Mouse (Mus musculus): ENCODE measurements around the gene Nr1d1. TPM values are rescaled to one million over a fixed set of nuclear protein-coding genes. Genes with fewer than 3 reads are reported as not detected.

The Nr1d1 gene
- polyA plus RNA-seq, 1 experiment from 2014 or later, result 6.4 TPM

DNA sequence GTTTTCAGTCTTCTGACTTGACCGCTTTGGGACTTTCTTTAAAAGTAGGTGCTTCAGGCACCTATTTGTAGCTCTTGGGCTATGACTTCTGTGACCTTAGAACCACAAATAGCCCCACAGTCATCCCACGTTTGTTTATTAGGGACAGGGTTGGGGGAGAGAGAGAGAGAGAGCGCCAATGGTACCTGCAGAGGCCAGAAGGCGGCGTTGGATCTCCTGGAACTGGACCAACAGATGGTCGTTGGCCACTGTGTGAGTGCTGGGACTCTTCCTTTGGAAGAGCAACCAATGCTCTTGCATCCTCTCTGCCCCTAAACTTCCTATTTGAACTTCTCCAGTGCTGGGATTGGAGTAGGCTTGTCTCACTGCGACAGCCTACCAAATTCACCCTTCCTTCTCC lies 12.1 kb upstream of the Nr1d1 start:
- Histone ChIP-seq H3K4me3 (ENCODE audit: control insufficient read depth in 1 of 2, insufficient read depth in 1 of 2, low read depth in 1 of 2, low read length in 2 of 2) (no peak overlapping the region), H3K9ac (ENCODE audit: low read length) (peak overlapping the region; percentile 54; the same call in 1 of the 2 replicates), H3K4me2 (ENCODE audit: low read length) (peak overlapping the region; percentile 59), H3K27ac (replicated peaks in 1 of 2; ENCODE audit: control insufficient read depth in 1 of 2, insufficient read depth in 1 of 2, low read depth in 2 of 2, low read length in 2 of 2) (peak overlapping the region; percentile 92 to 98), H3K27me3 (ENCODE audit: control insufficient read depth, insufficient read depth, low read length) (no peaks in the 10 kb centered on the region), H3K9me3 (ENCODE audit: control insufficient read depth, low read length) (no peaks in the 10 kb centered on the region), H3K4me1 (ENCODE audit: control insufficient read depth in 2 of 2, insufficient read depth in 2 of 2, low read length in 2 of 2) (peaks cover 48 to 57% of the 10 kb centered on the region in 2 experiments), H3K36me3 (ENCODE audit: control insufficient read depth, insufficient read depth, low read length) (no peaks in the 10 kb centered on the region)
- 18% methylated on average over 7 of the region's 7 CpGs for WGBS
- ATAC-seq (ENCODE audit: insufficient number of reproducible peaks, insufficient read depth, low FRiP score, low read depth), result no peak

DNA sequence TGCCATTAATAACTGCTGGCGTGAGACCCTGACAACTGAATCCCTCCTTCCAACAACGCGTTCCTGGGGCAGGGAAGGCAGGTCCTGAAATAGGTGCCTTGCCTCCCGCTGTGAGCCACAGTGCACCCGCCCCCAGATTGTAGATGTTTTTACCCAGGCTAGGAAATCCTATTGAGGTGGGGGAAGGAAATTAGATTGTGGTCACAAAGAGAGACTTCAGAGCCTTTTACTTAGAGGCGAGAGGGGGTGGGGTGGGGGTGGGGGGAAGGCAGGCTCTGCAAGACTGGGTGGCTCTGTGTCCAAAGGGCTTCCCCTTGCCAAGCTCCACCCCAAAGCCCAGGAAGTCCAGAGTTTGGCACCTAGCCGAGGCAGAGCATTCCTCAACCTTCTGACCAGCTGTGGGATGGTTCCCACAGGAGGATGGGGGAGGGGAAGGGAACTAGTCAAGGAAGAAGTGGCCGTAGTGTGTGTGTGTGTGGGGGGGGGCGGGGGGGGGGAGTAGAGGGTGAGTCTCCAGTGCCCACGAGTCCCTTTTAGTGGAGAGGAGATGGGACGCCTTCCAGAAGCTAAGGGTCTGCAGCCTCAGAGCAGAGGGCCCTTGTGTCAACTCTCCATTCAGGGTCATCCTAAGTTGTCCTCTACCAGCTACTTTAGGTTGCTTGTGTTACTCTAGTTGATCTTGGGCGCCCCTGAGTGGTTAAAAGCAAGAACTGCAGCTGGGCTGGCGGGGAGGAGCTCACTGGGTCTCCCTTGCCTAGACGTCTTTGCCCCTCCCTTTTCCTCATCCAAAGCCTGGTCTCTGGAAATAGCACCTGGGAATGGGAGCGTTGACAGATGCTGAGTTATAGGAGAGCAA lies 11.5 kb upstream of the Nr1d1 start:
- peak overlapping the region; percentile 92 to 98 for H3K27ac ChIP-seq (replicated peaks in 1 of 2; ENCODE audit: control insufficient read depth in 1 of 2, insufficient read depth in 1 of 2, low read depth in 2 of 2, low read length in 2 of 2)
- peak overlapping the region; percentile 1 to 9; a peak in 2 of 4 replicates for H3K4me3 ChIP-seq (ENCODE audit: control insufficient read depth in 1 of 2, insufficient read depth in 1 of 2, low read depth in 1 of 2, low read length in 2 of 2)
- ATAC-seq (ENCODE audit: insufficient number of reproducible peaks, insufficient read depth, low FRiP score, low read depth), result peak; percentile 77
- WGBS, result under 1% methylated on average over 14 of the region's 15 CpGs
- peak overlapping the region; percentile 70 for H3K9ac ChIP-seq (ENCODE audit: low read length)
- peaks cover 53 to 63% of the 10 kb centered on the region in 2 experiments for H3K4me1 ChIP-seq (ENCODE audit: control insufficient read depth in 2 of 2, insufficient read depth in 2 of 2, low read length in 2 of 2)
- H3K4me2 ChIP-seq (ENCODE audit: low read length), result peak overlapping the region; percentile 59
- no peaks in the 10 kb centered on the region for H3K27me3 ChIP-seq (ENCODE audit: control insufficient read depth, insufficient read depth, low read length)
- no peaks in the 10 kb centered on the region for H3K36me3 ChIP-seq (ENCODE audit: control insufficient read depth, insufficient read depth, low read length)
- no peaks in the 10 kb centered on the region for H3K9me3 ChIP-seq (ENCODE audit: control insufficient read depth, low read length)

DNA sequence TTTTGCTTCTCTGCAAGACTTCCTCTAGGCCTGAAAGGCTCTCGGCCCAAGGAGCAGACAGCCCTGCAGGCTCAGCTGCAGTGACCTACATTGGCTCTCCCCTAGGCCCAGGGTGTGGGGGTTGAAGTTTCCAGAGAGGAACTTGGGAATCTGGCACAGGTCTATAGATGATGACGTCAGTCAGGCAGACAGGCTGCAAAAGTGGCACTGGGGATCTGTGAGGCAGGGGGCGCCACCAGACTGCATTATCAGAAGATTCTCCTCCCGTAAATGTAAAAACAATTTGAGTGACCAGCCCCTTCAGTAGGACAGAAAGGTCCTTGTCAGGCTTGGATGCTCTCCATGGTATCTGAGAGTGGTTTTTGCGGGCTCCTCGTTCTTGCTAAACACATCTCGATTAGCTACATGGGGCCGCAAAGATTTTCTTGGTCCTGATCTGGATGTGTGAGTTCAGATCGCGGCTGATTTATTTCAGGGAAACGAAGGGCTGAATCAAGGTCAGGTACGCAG lies 10.7 kb upstream of the Nr1d1 start:
- Histone ChIP-seq H3K4me3 (ENCODE audit: control insufficient read depth in 1 of 2, insufficient read depth in 1 of 2, low read depth in 1 of 2, low read length in 2 of 2) (peak overlapping the region; percentile 1 to 9; a peak in 2 of 4 replicates), H3K27ac (replicated peaks in 1 of 2; ENCODE audit: control insufficient read depth in 1 of 2, insufficient read depth in 1 of 2, low read depth in 2 of 2, low read length in 2 of 2) (peak overlapping the region; percentile 90 to 98), H3K9ac (ENCODE audit: low read length) (peak overlapping the region; percentile 70), H3K36me3 (ENCODE audit: control insufficient read depth, insufficient read depth, low read length) (no peaks in the 10 kb centered on the region), H3K4me2 (ENCODE audit: low read length) (peak overlapping the region; percentile 59), H3K4me1 (ENCODE audit: control insufficient read depth in 2 of 2, insufficient read depth in 2 of 2, low read length in 2 of 2) (peaks cover 53 to 65% of the 10 kb centered on the region in 2 experiments), H3K27me3 (ENCODE audit: control insufficient read depth, insufficient read depth, low read length) (no peaks in the 10 kb centered on the region), H3K9me3 (ENCODE audit: control insufficient read depth, low read length) (no peaks in the 10 kb centered on the region)
- ATAC-seq (ENCODE audit: insufficient number of reproducible peaks, insufficient read depth, low FRiP score, low read depth), result no peak
- WGBS, result 3% methylated on average over 12 of the region's 12 CpGs

DNA sequence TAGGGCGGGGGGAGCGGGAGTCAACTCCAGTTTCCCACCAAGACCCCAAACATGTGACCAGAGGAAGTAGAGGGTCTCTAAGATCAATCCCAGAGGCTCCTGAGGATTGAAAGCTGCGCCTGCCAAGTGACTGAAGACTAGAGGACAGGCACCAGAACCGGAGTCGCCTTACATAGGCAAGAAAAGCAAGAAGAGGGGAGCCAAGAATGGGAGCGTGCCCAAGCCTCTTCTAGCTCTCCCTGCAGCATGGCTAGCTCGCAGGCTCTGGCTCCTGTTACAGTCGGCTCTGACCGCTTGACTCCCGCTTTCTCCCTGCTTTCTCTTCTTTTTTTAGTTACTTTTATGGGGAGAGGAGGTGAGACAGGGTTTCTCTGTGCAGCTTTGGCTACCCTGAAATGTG lies 10.1 kb upstream of the Nr1d1 start:
- H3K4me2 ChIP-seq (ENCODE audit: low read length), result peak overlapping the region; percentile 59; the same call in 1 of the 2 replicates
- no peaks in the 10 kb centered on the region for H3K36me3 ChIP-seq (ENCODE audit: control insufficient read depth, insufficient read depth, low read length)
- peak overlapping the region; percentile 90 to 98 for H3K27ac ChIP-seq (replicated peaks in 1 of 2; ENCODE audit: control insufficient read depth in 1 of 2, insufficient read depth in 1 of 2, low read depth in 2 of 2, low read length in 2 of 2)
- 45% methylated on average over 10 of the region's 10 CpGs for WGBS
- H3K9me3 ChIP-seq (ENCODE audit: control insufficient read depth, low read length), result no peaks in the 10 kb centered on the region
- H3K9ac ChIP-seq (ENCODE audit: low read length), result peak overlapping the region; percentile 70
- H3K27me3 ChIP-seq (ENCODE audit: control insufficient read depth, insufficient read depth, low read length), result no peaks in the 10 kb centered on the region
- peaks cover 53 to 65% of the 10 kb centered on the region in 2 experiments for H3K4me1 ChIP-seq (ENCODE audit: control insufficient read depth in 2 of 2, insufficient read depth in 2 of 2, low read length in 2 of 2)
- H3K4me3 ChIP-seq (ENCODE audit: control insufficient read depth in 1 of 2, insufficient read depth in 1 of 2, low read depth in 1 of 2, low read length in 2 of 2), result no peak overlapping the region
- no peak for ATAC-seq (ENCODE audit: insufficient number of reproducible peaks, insufficient read depth, low FRiP score, low read depth)

DNA sequence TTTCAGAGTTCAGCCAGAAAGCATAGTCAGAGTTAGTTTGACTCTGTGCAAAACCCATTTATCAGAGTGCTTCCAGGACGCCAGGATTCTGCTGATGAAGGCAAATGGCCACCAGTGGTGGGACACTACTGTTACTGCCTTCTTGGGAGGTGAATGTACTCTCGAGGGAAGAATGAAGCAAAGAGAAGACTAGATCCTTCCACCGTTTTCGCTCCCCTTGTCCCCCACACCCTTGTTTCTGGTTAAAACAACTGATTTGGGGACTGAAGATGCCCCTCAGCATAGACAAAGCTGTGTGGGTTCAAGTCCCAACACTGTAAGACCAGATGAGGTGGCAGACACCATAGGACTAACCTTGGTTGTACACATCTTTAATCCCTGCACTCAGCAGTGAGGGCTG lies 9.0 kb upstream of the Nr1d1 start:
- Histone ChIP-seq H3K4me1 (ENCODE audit: control insufficient read depth in 2 of 2, insufficient read depth in 2 of 2, low read length in 2 of 2) (peaks cover 53 to 60% of the 10 kb centered on the region in 2 experiments), H3K27ac (replicated peaks in 1 of 2; ENCODE audit: control insufficient read depth in 1 of 2, insufficient read depth in 1 of 2, low read depth in 2 of 2, low read length in 2 of 2) (peak overlapping the region; percentile 92 to 96), H3K4me3 (ENCODE audit: control insufficient read depth in 1 of 2, insufficient read depth in 1 of 2, low read depth in 1 of 2, low read length in 2 of 2) (no peak overlapping the region), H3K9me3 (ENCODE audit: control insufficient read depth, low read length) (no peaks in the 10 kb centered on the region), H3K36me3 (ENCODE audit: control insufficient read depth, insufficient read depth, low read length) (no peaks in the 10 kb centered on the region), H3K4me2 (ENCODE audit: low read length) (peak overlapping the region; percentile 45; the same call in 1 of the 2 replicates), H3K9ac (ENCODE audit: low read length) (0 out of 2 replicates have a peak overlapping the region, but pooled peaks have one; percentile 52), H3K27me3 (ENCODE audit: control insufficient read depth, insufficient read depth, low read length) (no peaks in the 10 kb centered on the region)
- ATAC-seq (ENCODE audit: insufficient number of reproducible peaks, insufficient read depth, low FRiP score, low read depth), result no peak
- 63% methylated on average over 4 of the region's 4 CpGs for WGBS

DNA sequence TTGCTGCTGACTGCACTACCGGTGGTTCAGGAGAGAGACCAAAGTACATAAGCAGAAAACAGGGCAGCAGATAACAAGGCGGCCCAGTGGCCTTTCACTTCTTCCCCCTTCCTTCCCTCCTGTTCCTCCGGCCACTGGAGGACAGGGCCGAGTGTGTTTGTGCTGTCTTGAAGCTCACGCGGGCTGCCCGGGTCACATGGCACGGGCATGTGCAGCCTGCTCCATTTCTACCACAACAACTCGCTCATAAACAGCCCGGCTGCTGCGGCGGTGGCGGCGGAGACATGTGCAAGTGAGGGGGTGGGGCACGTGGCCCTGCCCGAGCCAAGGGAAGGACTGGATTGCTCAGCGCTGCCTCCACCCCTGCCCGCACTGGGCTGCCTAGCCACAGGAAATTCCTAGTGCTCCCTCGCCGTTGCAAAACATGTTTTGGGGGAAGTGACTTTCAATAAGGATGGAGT lies 8.1 kb upstream of the Nr1d1 start:
- H3K27ac ChIP-seq (replicated peaks in 1 of 2; ENCODE audit: control insufficient read depth in 1 of 2, insufficient read depth in 1 of 2, low read depth in 2 of 2, low read length in 2 of 2), result peak overlapping the region; percentile 92 to 96
- peak overlapping the region; percentile 2 to 31; a peak in 2 of 4 replicates for H3K4me3 ChIP-seq (ENCODE audit: control insufficient read depth in 1 of 2, insufficient read depth in 1 of 2, low read depth in 1 of 2, low read length in 2 of 2)
- H3K9me3 ChIP-seq (ENCODE audit: control insufficient read depth, low read length), result no peaks in the 10 kb centered on the region
- peak; percentile 52 for ATAC-seq (ENCODE audit: insufficient number of reproducible peaks, insufficient read depth, low FRiP score, low read depth)
- no peaks in the 10 kb centered on the region for H3K36me3 ChIP-seq (ENCODE audit: control insufficient read depth, insufficient read depth, low read length)
- H3K4me1 ChIP-seq (ENCODE audit: control insufficient read depth in 2 of 2, insufficient read depth in 2 of 2, low read length in 2 of 2), result peaks cover 51 to 60% of the 10 kb centered on the region in 2 experiments
- H3K4me2 ChIP-seq (ENCODE audit: low read length), result peak overlapping the region; percentile 45
- H3K27me3 ChIP-seq (ENCODE audit: control insufficient read depth, insufficient read depth, low read length), result no peaks in the 10 kb centered on the region
- H3K9ac ChIP-seq (ENCODE audit: low read length), result peak overlapping the region; percentile 52
- WGBS, result 2% methylated on average over 20 of the region's 20 CpGs

DNA sequence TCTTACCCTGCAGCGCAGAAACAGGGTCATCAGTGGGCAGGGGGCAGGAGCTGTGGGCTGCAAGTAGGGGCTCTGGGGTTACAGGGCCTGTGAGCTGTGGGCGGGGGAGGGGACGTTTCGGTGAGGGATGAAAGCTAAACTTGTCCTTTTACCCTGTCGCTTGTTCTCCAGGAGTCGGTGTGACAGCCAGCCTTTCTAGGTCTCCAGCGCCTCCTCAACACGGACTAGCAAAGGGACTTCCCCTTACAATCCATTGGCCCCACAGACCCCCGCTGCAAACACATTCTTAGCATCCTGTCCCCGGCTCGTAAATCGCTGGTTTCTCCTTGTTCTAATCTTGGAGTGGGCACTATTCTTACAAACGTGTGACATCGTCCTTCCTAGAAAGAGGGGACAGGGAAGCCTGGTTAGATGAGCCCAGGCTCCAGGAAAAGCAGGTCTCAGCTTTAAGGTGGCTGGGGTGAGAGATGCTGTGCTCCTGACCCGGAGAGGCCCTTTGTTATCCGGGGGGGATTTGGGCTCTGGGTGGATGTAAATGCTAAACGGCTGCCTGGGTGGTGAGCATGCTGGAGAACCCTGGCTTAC lies 7.6 kb upstream of the Nr1d1 start:
- H3K4me1 ChIP-seq (ENCODE audit: control insufficient read depth in 2 of 2, insufficient read depth in 2 of 2, low read length in 2 of 2), result peaks cover 54 to 65% of the 10 kb centered on the region in 2 experiments
- no peak for ATAC-seq (ENCODE audit: insufficient number of reproducible peaks, insufficient read depth, low FRiP score, low read depth)
- H3K4me3 ChIP-seq (ENCODE audit: control insufficient read depth in 1 of 2, insufficient read depth in 1 of 2, low read depth in 1 of 2, low read length in 2 of 2), result peak overlapping the region; percentile 2 to 31; a peak in 1 of 4 replicates
- no peaks in the 10 kb centered on the region for H3K9me3 ChIP-seq (ENCODE audit: control insufficient read depth, low read length)
- peak overlapping the region; percentile 52 for H3K9ac ChIP-seq (ENCODE audit: low read length)
- H3K4me2 ChIP-seq (ENCODE audit: low read length), result peak overlapping the region; percentile 45
- H3K27me3 ChIP-seq (ENCODE audit: control insufficient read depth, insufficient read depth, low read length), result no peaks in the 10 kb centered on the region
- H3K36me3 ChIP-seq (ENCODE audit: control insufficient read depth, insufficient read depth, low read length), result 0 out of 2 replicates have a peak, but pooled peaks cover 4% of the 10 kb centered on the region
- H3K27ac ChIP-seq (replicated peaks in 1 of 2; ENCODE audit: control insufficient read depth in 1 of 2, insufficient read depth in 1 of 2, low read depth in 2 of 2, low read length in 2 of 2), result peak overlapping the region; percentile 92 to 96
- 4% methylated on average over 17 of the region's 17 CpGs for WGBS

All from heart, embryonic 14.5 days (tissue).